Mouse (Mus musculus) lung, postnatal 0 days (tissue): ENCODE results near the gene Arrb2. TPM values are rescaled to one million over a fixed set of nuclear protein-coding genes. Genes with fewer than 3 reads are reported as not detected.
A peak's percentile ranks its signal among the peaks of the same experiment; 100 is the strongest.
"Not testable (repeated sequence)": the region's sequence is repeated elsewhere in the genome, so short reads cannot be mapped to it uniquely, and the experiment has no call there.

Experiments
- ATAC-seq: fragments of 200-750 bp; cut with Nextera tagmentation; 2 replicates; pipeline ENCODE4 v1.8.0; 2017; ENCODE audit warnings: moderate library complexity
- DNase-seq: peaks from one replicate; pipeline ENCODE4 v3.0.0-alpha.2; 2016; ENCODE audit warnings: low spot score
- H3K27ac ChIP-seq: fragments of 300-500 bp; sonication (generic); 2 replicates; pipeline ENCODE4 v1.5.1; 2014; ENCODE audit warnings: antibody characterized with exemption, mild to moderate bottlenecking, low read length, mixed read lengths
- H3K27me3 ChIP-seq: fragments of 300-500 bp; sonication (generic); replicated peaks from 2 replicates; pipeline ENCODE4 v1.6.1; 2014; ENCODE audit warnings: low read length, mixed read lengths; ENCODE audit not compliant: insufficient read depth
- H3K36me3 ChIP-seq: fragments of 300-500 bp; sonication (generic); 2 replicates; pipeline ENCODE4 v1.6.1; 2014; ENCODE audit warnings: low read length, mixed read lengths; ENCODE audit not compliant: insufficient read depth
- H3K4me1 ChIP-seq: fragments of 300-500 bp; sonication (generic); 2 replicates; pipeline ENCODE4 v1.6.1; 2014; ENCODE audit warnings: antibody characterized with exemption, low read depth, low read length, mixed read lengths; ENCODE audit not compliant: insufficient read depth
- H3K4me2 ChIP-seq: fragments of 300-500 bp; sonication (generic); replicated peaks from 2 replicates; pipeline ENCODE4 v1.6.1; 2014; ENCODE audit warnings: low read depth, mild to moderate bottlenecking, low read length, moderate library complexity, mixed read lengths
- H3K4me3 ChIP-seq: fragments of 300-500 bp; sonication (generic); 2 replicates; pipeline ENCODE4 v1.5.1; 2014; ENCODE audit warnings: low read depth, low read length
- H3K9ac ChIP-seq: fragments of 300-500 bp; sonication (generic); replicated peaks from 2 replicates; pipeline ENCODE4 v1.6.1; 2014; ENCODE audit warnings: low read depth, mild to moderate bottlenecking
- H3K9me3 ChIP-seq: fragments of 300-500 bp; sonication (generic); 2 replicates; pipeline ENCODE4 v1.6.1; 2016; ENCODE audit warnings: low read length, mixed read lengths
- CTCF ChIP-seq: IDR thresholded peaks from 2 replicates; pipeline ENCODE4 v1.5.1; 2016; ENCODE audit warnings: antibody characterized with exemption, mild to moderate bottlenecking
- EP300 ChIP-seq: IDR thresholded peaks from 2 replicates; pipeline ENCODE4 v1.6.1; 2016; ENCODE audit warnings: antibody characterized with exemption, mild to moderate bottlenecking, control low read depth
- WGBS: fragments of 180-500 bp; shearing (Covaris S2); extraction: QIAGEN DNeasy Blood & Tissue Kit; methylation state at CpG from one replicate; pipeline ENCODE4 v1.1.7; 2014; 5-methylcytosine and 5-hydroxymethylcytosine counted together
- polyA plus RNA-seq: library from polyadenylated mRNA; unstranded; fragments of >200 nt; fragmentation: Nextera tagmentation; extraction: Ambion mirVana; gene quantifications from 2 replicates; pipeline ENCODE4 v1.2.1, GENCODE M21; 2015

Gene Arrb2
- polyA plus RNA-seq, 1 experiment from 2014 or later, result 13.7 TPM

DNA sequence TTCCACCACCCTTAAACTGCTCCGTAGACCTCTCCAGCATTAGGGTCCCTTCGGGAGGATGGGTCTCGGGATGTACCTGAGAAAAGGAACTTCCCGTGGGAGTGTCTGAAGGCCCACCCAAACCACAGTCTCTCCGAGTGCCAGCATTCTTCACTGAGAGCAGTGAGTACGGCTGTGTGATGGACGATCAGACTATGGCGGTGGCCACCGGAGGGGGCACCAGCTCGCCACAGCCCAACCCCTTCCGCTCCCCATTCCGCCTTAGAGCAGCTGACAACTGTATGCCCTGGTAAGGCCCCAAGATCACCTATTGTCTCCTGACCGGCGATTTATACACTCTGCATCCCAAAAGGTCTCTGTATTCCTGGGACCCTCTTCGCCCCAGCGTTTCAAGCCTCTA is 32.8 kb downstream of the Arrb2 start:
- H3K4me3 ChIP-seq, result no peak overlapping the region
- WGBS, result 38% methylated on average over 16 of the region's 16 CpGs
- H3K27ac ChIP-seq, result no peak overlapping the region
- H3K9ac ChIP-seq, result no peak overlapping the region
- DNase-seq, result no peak
- H3K4me2 ChIP-seq, result peak overlapping the region; percentile 61
- peaks cover 6% of the 10 kb centered on the region; the same call in 1 of the 2 replicates for H3K4me1 ChIP-seq
- TF ChIP-seq EP300 (no peak), CTCF (no peak)
- no peaks in the 10 kb centered on the region for H3K9me3 ChIP-seq
- no peak for ATAC-seq
- no peaks in the 10 kb centered on the region for H3K36me3 ChIP-seq
- H3K27me3 ChIP-seq, result no peaks in the 10 kb centered on the region

DNA sequence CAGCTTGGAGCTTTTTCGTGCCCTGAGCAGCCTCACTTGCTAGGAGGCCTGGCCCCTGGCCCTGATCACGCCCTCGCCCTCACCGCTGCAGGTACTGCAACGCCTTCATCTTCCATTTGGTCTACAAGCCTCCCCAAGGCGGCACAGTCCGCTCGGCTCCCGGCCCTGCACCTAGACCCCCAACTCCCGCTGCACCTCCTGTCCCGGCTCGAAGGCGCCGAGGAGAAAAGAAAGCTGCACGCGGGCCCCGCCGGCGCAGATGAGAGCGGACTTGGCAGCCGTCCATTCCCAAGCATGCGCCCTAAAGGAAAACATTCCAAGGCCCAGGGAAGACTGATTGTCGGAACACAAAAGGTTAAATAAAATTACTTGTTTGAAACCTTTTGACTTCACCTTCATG is 33.4 kb downstream of the Arrb2 start:
- Histone ChIP-seq H3K4me1 (peaks cover 6% of the 10 kb centered on the region; the same call in 1 of the 2 replicates), H3K9me3 (no peaks in the 10 kb centered on the region), H3K4me2 (peak overlapping the region; percentile 61), H3K9ac (0 out of 2 replicates have a peak overlapping the region, but pooled peaks have one; percentile 19), H3K27me3 (no peaks in the 10 kb centered on the region), H3K4me3 (peak overlapping the region; percentile 21; the same call in 1 of the 2 replicates), H3K27ac (no peak overlapping the region), H3K36me3 (no peaks in the 10 kb centered on the region)
- 2% methylated on average over 23 of the region's 23 CpGs for WGBS
- TF ChIP-seq EP300, result no peak
- TF ChIP-seq CTCF, result no peak
- DNase-seq (peak; percentile 48), ATAC-seq (no peak)

- 0 out of 2 replicates have a peak overlapping the region, but pooled peaks have one; percentile 51 for H3K27ac ChIP-seq
- H3K9me3 ChIP-seq, result no peaks in the 10 kb centered on the region
- no peaks in the 10 kb centered on the region for H3K36me3 ChIP-seq
- 36% methylated on average over 5 of the region's 5 CpGs for WGBS
- DNase-seq, result peak; percentile 66
- H3K27me3 ChIP-seq, result no peaks in the 10 kb centered on the region
- H3K4me1 ChIP-seq, result peaks cover 6% of the 10 kb centered on the region; the same call in 1 of the 2 replicates
- TF ChIP-seq CTCF, result no peak
- peak; percentile 11 for TF ChIP-seq EP300
- ATAC-seq, result peak; percentile 68
- no peak overlapping the region for H3K9ac ChIP-seq
- no peak overlapping the region for H3K4me3 ChIP-seq
- no peak overlapping the region for H3K4me2 ChIP-seq
These were observed 35.6 kb downstream of the Arrb2 start for GRCm38 (mm10) chr11:70467902-70468619.

DNA sequence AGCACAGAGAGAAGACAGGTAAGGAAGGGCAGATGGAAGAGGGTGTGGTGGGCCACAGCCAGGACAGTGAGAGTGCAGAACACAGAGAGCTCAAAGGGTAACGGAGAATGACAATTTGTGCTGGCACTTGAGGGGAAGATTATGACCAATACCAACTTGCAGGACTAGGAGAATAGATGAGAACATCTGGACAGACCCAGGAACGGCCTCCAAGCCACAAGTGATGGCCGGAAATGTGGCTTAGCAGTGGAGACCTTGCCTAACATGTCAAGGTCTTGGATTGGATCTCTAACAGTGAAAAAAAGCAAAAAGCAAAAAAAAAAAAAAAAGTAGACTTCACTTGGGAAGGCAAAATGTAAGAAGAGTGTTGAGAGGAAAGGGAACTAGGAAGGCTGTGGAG is 37.3 kb downstream of the Arrb2 start:
- H3K4me2 ChIP-seq, result no peak overlapping the region
- no peak overlapping the region for H3K27ac ChIP-seq
- no peaks in the 10 kb centered on the region for H3K9me3 ChIP-seq
- H3K27me3 ChIP-seq, result no peaks in the 10 kb centered on the region
- no peak for TF ChIP-seq CTCF
- no peak for TF ChIP-seq EP300
- peaks cover 6% of the 10 kb centered on the region; the same call in 1 of the 2 replicates for H3K4me1 ChIP-seq
- H3K9ac ChIP-seq, result no peak overlapping the region
- no peak for ATAC-seq
- H3K4me3 ChIP-seq, result no peak overlapping the region
- 86% methylated on average over 3 of the region's 3 CpGs for WGBS
- no peak for DNase-seq
- H3K36me3 ChIP-seq, result no peaks in the 10 kb centered on the region

DNA sequence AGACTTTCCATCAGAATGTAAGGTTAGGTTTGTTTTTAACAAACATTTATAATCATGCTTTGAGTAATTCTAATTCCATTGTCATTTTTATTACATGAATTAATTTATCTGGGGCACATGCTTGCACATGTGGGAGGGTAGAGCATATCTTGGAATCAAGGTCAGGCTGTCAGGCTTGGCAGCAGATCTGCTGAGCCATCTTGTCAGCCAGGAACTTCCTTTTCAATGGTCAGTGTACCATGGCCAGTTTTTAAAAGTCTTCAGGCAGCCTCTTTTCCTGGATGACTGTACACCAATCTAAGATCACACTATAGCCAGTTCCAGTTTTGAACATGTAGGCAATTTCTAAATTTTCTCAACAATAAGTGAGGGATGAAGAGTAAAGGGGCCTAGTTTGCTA is 40.3 kb downstream of the Arrb2 start:
- TF ChIP-seq CTCF (no peak), EP300 (no peak)
- Histone ChIP-seq H3K4me2 (no peak overlapping the region), H3K4me1 (no peaks in the 10 kb centered on the region; the same call in 1 of the 2 replicates), H3K9ac (no peak overlapping the region), H3K9me3 (no peaks in the 10 kb centered on the region), H3K27me3 (no peaks in the 10 kb centered on the region), H3K4me3 (no peak overlapping the region), H3K36me3 (no peaks in the 10 kb centered on the region), H3K27ac (no peak overlapping the region)
- no peak for ATAC-seq
- no peak for DNase-seq

- not testable (repeated sequence) for DNase-seq, ATAC-seq, H3K4me2 ChIP-seq, H3K27me3 ChIP-seq, H3K4me1 ChIP-seq, H3K4me3 ChIP-seq, H3K9me3 ChIP-seq, H3K36me3 ChIP-seq, H3K27ac ChIP-seq, H3K9ac ChIP-seq
- WGBS, result 89% methylated on average over 5 of the region's 5 CpGs
These were observed 40.9 kb downstream of the Arrb2 start for GRCm38 (mm10) chr11:70473291-70473690.
